Mouse (Mus musculus) cerebellum, postnatal 25 days (tissue): ENCODE measurements around the gene Pctp.

Source experiments
- DNase-seq, 2 experiments: peaks; one replicate each; pipeline ENCODE4 v3.0.0; 2021; ENCODE audit warnings: mixed read lengths in 2 of 2

The Pctp gene

GRCm38 (mm10) chr11:90006111-90006510, 3.4 kb upstream of the Pctp start:
- DNase-seq = no peak

GRCm38 (mm10) chr11:90003386-90003785, 692 bp upstream of the Pctp start:
- DNase-seq = no peak

- no peak for DNase-seq
These were observed 274 bp upstream of the Pctp start for GRCm38 (mm10) chr11:90002987-90003348.

- no peak for DNase-seq
These were observed 1.1 kb downstream of the Pctp start for GRCm38 (mm10) chr11:90001396-90002230.

GRCm38 (mm10) chr11:90000666-90001065, 2.0 kb downstream of the Pctp start:
- DNase-seq = no peak

GRCm38 (mm10) chr11:89998996-89999770, 3.5 kb downstream of the Pctp start:
- no peak for DNase-seq

- DNase-seq = no peak
These were observed 5.8 kb downstream of the Pctp start for GRCm38 (mm10) chr11:89996856-89997255.

- DNase-seq = no peak
These were observed 6.3 kb downstream of the Pctp start for GRCm38 (mm10) chr11:89996406-89996805.

GRCm38 (mm10) chr11:89995596-89995995, 7.1 kb downstream of the Pctp start:
- no peak for DNase-seq

- no peak for DNase-seq
These were observed 8.0 kb downstream of the Pctp start for GRCm38 (mm10) chr11:89994706-89995105.

GRCm38 (mm10) chr11:89991661-89992060, 11.0 kb downstream of the Pctp start:
- no peak for DNase-seq

GRCm38 (mm10) chr11:89988936-89989589, 13.6 kb downstream of the Pctp start:
- peak; percentile 56 to 83 for DNase-seq

- no peak for DNase-seq
These were observed 16.2 kb downstream of the Pctp start for GRCm38 (mm10) chr11:89986516-89986915.

GRCm38 (mm10) chr11:89985200-89986187, 17.2 kb downstream of the Pctp start:
- no peak for DNase-seq

- no peak for DNase-seq
These were observed 18.3 kb downstream of the Pctp start for GRCm38 (mm10) chr11:89984436-89984835.

- DNase-seq = no peak
These were observed 19.8 kb downstream of the Pctp start for GRCm38 (mm10) chr11:89982918-89983317.

GRCm38 (mm10) chr11:89980106-89980505, 22.6 kb downstream of the Pctp start:
- DNase-seq = no peak

- no peak for DNase-seq
These were observed 23.5 kb downstream of the Pctp start for GRCm38 (mm10) chr11:89978914-89979818.

GRCm38 (mm10) chr11:89978353-89978831, 24.3 kb downstream of the Pctp start:
- DNase-seq = no peak

GRCm38 (mm10) chr11:89977746-89978352, 24.8 kb downstream of the Pctp start:
- no peak for DNase-seq

GRCm38 (mm10) chr11:89976361-89976760, 26.3 kb downstream of the Pctp start:
- no peak for DNase-seq
